Mouse (Mus musculus) spleen, adult 2 months (tissue): ENCODE measurements around the gene Use1.

Experiments used
- CTCF ChIP-seq: fragments of 200-500 bp; IDR thresholded peaks from 2 replicates; pipeline ENCODE4 v1.5.1; 2011; ENCODE audit warnings: mild to moderate bottlenecking, inconsistent platforms; ENCODE audit not compliant: insufficient read depth, insufficient read length, insufficient replicate concordance; ENCODE audit errors: extremely low read depth
- POLR2A ChIP-seq: fragments of 200-500 bp; IDR thresholded peaks from 2 replicates; pipeline ENCODE4 v1.6.1; 2011; ENCODE audit warnings: low read depth, low read length, inconsistent platforms

DNA sequence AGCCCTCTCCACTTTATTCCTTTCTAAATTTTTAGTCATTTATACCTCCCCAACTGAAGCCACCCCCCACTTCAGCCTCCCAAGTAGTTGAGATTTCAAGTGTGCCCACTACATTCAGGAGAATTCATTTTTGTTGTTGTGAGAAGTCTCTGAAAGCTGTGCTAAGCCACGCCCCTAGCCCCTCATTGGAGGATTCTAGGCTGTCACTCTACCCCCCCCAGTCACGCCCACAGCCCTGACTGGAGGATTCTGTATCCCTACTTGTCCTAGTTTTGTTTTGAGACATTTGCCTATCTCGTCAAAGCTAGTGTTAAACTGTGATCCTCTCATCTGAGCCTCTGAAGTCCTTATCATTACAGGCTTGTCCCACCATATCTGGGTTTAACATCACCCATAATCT, 26.2 kb downstream of the Use1 start:
- no peak for TF ChIP-seq CTCF
- TF ChIP-seq POLR2A = no peak
